Mouse (Mus musculus): ENCODE data around the gene Zfp628.
"Not testable (repeated sequence)": the region's sequence is repeated elsewhere in the genome, so short reads cannot be mapped to it uniquely, and the experiment has no call there.

Zfp628 gene

DNA sequence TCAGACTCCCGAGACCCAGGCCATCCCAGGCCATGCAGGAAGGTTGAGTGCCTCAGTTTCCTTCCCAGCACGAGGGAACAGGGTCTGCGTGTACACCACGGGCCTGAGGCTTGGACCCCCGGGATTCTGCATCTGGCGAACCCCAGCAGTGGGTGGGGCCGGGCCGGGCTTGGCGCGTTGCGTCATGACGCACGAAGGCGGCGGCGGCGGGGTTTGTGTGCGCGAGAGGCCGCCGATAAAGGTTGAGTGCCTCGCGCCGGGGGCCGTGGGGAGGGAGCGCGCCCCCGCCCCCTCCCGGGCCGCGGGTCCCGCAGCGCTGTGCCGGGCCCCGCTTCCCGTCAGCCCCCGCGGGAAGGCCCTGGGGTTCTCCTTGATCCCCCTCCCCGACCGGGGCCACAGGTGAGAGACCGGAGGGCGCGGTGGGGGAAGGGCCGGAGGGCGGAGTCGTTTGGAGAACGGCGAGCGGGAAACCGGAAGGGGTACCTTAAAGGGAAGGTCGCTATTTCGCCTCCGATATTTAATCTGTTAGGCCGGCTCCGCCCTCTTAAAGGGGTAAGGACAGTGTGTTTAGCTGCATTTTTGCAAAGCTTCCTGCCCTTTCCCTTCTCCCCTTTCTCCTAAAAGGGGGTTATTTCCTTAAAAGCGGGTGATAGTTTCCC lies at the start of gene Zfp628:
Zfp628 (plus strand) TSS at position 211 of the 659 bp plus-strand sequence.
- peak; percentile 91 for DNase-seq (ENCODE audit: low read depth, low spot score)

DNA sequence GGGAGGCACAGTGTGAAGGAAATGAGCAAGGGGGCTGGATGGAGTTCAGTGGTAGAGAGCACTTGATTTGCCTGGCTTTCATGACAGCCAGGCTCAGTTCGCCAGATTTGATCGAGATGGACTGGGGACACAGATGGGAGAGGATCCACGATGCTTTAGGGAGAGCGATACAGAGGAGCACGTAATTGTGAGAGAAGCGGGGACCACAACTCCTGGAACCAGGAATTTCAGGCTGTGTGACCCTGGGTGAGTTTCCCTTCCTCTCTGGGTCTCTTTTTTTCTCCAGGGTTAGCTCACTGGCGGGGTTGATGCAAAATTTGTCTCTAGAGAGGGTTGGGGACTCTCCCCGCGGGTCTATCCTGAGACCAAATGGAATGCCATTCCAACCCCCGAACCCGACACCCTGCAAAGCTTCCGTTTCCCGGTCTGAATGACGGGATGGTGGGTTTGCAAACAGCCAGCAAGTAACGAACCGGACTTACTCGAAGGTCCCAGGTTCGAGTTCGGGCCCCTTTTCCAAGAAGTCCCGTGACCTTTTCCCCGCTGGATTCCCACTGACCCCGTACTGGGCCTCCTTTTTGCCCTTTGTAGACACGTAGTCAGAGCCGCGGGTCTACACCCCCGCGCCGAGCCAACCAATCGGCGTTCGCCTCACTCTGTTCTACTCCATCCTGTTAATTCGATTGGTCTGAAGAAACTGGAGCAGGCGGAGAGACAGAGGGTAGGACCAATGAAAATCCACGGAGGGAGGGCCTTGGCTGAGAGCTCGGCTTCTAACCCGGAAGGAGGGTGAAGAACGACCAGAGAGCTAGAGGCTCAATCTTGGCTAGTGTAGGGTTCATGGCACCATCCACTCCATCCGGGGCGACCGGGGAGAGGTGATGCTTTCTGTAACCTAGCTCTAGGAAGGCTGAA lies 49.2 kb upstream of the Zfp628 start:
- peak; percentile 94 for DNase-seq (ENCODE audit: low read depth, low spot score)

DNA sequence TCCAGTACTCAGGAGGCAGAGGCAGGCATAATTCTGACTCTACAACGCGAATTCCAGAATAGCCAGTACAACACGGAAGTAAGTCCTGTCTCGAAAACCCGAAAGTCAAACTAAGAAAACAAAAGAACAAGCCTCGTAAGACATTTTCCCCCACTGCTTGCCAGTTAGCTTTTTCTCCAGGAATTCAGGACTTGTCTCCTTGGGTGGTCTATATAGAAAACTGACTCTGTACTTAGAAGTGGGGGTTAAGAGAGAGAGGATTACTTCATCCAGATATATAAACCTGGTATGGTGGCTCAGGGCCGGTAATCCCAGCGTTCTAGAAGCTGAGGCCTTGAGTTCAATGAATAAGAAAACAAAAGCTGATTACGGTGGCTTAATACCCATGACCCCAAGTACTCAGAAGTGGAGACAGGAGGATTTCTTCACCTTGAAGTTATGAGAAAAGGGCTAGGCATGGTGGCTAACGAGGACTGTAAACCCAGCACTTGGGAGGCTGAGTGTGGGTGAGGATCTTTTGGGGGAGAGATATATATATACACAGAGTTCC lies 48.3 kb upstream of the Zfp628 start:
- peak; percentile 16 for DNase-seq (ENCODE audit: low read depth, low spot score)

DNA sequence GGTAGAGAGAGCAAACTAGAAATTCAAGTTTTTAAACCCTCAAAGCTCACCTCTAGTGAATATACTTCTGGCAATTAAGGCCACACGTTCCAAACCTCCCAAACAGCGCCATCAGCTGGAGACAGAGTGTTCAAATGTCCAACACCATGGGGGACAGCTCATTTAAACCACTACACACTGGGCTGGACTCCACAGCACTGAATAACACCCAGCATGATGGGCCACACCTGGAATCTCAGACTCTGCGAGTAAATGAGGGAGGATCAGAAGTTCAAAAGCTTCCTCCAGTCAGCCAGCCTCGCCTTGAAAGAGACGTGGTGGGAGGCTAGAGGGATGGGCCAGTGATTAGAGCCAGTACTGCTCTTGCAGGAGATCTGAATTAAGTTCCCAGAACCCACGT lies 44.9 kb upstream of the Zfp628 start, which contains the start of gene Isoc2b:
Isoc2b (minus strand) TSS at position 126 of the 400 bp plus-strand sequence.
- no peak for DNase-seq (ENCODE audit: low read depth, low spot score)

DNA sequence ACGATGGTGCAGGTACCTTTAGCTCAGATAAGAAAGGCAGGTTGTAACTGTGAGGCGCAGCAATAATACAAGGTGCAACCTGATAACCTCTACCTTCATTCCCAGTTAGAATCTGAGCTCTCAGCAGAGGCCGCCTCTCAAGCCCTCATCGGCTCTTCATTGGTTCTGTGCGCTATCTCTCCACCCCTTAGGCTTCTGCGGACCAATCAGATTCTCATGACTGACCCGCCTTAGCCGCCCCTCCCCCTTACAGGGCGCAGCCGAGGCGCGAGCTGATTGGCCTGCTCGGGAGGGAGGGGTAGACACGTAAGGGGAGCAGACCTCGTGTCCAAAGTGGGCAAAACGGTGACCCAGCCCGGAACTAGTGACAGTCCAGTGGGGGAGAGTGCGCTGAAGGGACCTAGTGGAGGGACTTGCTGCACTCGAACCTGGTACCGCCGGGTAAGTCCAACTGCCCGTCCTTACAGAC lies 38.2 kb upstream of the Zfp628 start, which contains the start of gene Isoc2a:
Isoc2a (plus strand) TSS at position 401 of the 469 bp plus-strand sequence.
- peak; percentile 92 for DNase-seq (ENCODE audit: low read depth, low spot score)

DNA sequence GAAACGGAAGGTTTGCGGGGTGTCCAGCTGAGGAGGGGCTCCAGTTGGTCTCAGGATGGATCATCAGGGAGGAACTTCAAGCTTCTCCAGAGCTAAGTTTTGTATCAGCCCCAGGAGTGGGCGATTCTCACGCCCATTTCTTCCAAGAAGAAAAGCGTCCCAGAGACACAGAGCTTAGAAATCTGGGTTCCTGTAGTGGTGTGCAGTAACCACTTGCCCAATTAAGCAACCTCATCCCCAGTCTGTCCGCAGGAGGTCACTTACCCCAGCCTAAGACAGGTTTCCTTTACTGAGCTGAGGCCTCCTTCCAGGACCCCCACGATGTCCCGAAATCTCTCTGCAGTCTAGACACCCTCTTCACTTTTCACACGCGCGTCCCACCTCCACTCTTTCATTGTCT lies 37.8 kb upstream of the Zfp628 start:
- no peak for DNase-seq (ENCODE audit: low read depth, low spot score)

DNA sequence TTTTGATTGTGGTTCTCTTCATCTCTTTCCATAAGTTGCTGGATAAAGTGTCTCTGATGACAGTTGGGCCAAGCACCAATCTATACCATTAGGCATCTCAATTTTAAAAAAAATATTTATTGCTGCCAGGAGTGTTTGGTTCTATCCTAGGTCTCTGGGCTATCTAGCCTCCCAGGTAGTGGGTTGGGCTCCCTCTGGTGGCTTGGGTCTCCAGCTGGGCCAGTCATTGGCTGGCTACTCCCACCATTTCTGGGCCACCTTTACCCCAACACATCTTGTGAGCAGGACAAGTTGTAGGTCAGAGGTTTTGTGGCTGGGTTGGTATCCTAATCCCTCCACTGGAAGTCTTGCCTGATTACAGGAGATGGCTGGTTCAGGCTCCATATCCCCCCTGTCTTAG lies 36.8 kb upstream of the Zfp628 start:
- DNase-seq (ENCODE audit: low read depth, low spot score) = peak; percentile 34

DNA sequence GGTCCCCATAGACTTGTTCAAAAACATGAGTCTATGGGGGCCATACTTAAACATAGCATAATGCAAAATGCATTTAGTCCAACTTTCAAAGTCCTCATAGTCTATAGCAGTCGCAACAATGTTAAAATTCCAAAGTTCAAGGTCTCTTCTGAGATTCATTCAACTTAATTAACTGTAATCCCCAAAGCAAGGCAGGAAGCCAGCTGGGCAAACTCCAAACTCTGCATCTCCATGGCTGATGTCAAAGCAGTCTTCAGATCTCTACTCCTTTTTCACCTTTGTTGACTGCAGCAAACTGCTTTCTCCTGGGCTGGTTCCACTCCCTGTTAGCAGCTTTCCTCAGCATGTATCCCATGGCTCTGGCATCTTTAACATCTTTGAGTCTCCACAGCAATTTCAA lies 36.0 kb upstream of the Zfp628 start:
- not testable (repeated sequence) for DNase-seq (ENCODE audit: low read depth, low spot score)

DNA sequence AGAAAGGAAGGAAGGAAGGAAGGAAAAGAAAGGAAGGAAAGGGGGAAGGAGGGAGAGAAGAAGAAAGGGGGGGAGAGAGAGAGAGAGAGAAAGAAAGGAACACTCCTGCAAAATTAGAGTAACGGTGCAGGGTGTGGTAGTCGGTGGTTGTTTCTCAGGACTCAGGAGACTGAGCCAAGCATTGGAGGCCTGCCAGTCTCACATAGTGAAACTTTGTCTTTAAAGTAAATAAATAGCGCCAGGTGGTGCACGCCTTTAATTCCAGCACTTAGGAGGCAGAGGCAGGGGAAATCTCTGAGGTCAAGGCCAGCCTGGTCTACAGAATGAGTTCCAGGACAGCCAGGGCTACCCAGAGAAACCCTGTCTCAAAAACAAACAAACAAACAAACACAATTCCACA lies 28.3 kb upstream of the Zfp628 start:
- peak; percentile 35 for DNase-seq (ENCODE audit: low read depth, low spot score)

DNA sequence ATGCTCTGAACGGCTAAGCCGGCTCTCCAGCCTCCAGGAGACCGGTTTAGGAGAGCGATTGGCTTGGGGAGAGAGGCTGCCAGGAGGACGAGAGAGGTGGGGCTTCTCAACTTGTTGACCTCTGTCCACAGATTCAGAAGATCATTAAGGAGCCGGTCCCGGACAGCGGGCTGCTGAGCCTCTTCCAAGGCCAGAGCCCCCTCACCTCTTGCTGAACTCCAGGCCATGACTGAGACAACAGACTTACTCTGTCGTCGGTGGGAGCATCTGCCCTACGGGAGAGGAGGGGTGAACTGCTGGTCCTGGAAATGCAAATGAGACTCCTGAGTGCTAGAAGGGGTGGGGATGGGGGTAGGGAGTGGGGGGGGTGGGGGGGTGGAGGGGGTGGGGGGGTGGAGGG lies 19.8 kb upstream of the Zfp628 start:
- no peak for DNase-seq (ENCODE audit: low read depth, low spot score)

DNA sequence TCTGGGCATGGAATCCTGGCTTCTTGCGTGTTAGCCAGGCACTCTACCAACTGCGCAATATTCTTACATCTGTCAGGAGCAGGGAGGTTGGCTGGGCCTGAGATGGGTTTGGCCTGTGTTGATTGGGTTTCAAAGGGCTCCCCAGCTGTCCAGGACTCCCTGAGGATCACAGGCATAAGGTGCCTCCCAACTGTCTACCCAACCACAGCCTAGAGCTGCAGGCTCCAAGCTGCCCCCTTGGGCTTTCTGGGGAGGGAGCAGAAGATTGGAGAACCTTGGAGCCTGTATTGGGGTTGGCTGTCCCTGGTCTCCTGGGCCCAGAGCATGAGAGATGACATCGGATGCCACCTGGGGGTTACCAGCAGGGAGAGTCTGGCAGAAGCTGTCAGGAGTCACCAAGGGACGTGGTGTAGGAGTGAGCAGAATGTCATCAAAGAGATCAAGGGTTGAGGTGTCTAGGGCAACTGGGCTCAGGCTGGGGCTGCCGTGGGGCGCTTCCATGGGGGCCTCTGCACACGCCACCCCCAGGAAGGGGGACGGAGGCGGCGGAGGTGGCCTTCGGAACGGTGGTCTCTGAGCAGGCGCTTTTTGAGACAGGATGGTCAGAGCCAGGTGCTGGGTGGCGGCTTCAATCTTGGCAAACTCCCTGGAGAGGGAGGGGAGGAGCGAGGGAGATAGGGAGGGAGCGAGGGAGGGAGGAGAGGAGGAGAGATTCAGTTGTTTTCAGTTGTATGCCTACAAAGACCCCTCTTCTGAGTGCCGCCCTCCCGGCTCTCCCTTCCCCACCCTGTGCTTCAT lies 16.0 kb upstream of the Zfp628 start:
- DNase-seq (ENCODE audit: low read depth, low spot score) = no peak

DNA sequence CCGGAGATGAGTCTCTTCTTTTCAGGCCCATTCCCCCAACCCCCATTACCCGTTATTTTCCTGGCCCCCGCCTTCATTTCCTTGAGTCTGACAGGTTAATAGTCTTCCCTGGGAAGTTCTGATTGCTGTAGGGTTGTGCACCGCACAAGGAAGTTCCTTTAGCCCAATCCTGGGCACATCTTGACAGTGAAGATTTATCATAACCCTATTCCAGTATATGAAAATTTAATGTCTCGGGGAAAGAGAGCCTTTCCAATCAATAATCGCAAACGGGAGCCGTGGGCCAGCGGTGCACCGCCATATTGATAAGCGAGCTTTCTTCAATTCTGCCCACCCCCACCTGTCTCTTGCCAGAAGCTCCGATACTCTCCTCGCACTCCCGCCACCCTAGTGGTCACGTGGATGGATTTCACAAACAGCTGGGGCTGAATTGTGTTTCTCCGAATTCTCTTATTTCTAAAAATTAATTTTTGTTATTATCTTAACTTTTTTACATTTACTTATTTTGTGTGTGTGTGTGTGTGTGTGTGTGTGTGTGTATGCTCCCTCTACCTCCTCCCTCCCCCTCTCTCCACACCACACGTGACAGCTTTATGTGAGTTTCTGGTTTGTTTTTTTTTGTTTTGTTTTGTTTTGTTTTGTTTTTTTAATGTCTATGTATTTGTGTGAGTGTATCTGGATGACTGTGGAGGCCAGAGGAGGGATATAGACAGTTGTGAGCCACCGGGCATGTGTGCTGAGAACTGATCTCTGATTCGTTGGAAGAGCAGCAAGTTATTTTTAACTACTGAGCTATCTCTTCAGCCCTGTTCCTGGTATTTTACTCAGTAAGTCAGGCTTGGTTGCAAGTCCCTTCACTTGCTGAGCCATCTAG lies 15.1 kb upstream of the Zfp628 start:
- no peak for DNase-seq (ENCODE audit: low read depth, low spot score)

DNA sequence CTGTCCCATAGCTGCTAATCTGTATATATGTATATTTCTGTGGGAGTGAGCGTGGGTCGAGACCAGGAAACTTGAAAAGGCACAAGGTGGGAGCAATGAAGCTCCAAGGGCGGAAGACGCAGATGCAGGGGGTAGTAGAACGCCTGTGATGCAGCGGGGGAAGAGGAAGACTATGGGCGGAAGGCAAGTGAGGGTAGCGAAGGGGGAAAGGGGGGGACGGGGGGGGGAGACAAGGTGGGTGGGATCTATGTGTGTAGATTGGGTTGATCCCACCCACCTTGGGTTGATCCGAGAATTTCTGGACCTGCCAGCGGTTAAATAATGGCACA lies 14.5 kb upstream of the Zfp628 start:
- no peak for DNase-seq (ENCODE audit: low read depth, low spot score)

DNA sequence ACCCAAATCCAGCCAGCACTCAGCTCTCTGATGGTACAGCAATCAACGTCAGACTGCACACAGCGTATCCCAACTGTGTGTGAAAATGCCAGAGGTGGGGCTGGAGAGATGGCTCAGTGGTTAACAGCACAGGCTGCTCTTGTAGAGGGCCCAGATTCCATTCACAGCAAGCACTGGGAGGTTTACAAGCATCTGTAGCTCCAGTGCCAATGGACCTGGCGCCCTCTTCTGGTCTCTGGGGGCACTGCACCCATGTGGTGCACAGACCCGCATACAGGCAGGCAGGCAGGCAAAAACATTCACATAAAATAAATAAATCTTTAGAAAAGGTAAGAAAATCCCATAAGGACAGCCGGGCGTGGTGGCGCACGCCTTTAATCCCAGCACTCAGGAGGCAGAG lies 13.8 kb upstream of the Zfp628 start:
- DNase-seq (ENCODE audit: low read depth, low spot score) = no peak

DNA sequence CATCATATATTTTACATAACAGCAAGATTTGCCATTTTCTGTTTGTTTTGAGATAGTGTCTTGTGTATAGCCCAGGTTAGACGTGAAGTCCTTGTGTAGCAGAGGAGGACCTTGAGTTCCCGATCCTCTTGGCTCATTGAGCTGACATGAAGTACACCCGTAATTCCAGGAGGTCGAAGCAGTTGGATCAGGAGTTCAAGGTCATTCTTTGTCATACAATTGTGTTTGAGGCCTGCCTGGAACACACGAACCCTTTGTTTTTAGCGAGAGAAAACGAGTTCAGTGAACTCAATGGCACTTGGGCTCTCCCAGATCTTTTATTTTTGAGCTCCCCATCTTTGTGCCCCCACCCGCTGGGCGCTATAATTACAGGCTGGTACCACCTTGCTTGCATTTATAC lies 12.6 kb upstream of the Zfp628 start:
- no peak for DNase-seq (ENCODE audit: low read depth, low spot score)

DNA sequence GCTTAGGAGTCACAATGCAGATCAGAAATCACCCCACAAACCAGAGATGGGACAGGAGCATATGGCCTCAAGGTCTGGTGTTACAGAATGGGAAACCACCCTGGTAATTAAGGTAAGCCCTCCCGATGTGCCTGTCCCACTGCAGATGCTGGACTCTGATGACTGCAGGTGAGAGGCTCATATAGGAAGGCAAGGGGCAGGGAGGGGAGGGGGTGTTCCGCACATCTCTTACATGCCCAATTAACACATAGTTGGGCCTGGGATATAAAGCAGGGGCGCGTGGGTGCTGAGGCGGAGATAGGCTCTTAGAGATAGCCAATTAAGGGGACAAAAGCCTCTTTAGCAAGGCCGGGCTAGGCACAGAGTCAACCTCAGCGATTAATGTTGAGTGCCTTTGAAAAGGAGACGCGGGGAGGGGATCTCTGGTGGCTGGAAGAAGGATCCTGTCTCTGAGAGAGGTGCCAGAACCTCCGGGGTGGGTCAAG lies 8.5 kb upstream of the Zfp628 start, which contains the start of gene Gm36210:
Gm36210 (minus strand) TSS at position 51 of the 485 bp plus-strand sequence.
- no peak for DNase-seq (ENCODE audit: low read depth, low spot score)

DNA sequence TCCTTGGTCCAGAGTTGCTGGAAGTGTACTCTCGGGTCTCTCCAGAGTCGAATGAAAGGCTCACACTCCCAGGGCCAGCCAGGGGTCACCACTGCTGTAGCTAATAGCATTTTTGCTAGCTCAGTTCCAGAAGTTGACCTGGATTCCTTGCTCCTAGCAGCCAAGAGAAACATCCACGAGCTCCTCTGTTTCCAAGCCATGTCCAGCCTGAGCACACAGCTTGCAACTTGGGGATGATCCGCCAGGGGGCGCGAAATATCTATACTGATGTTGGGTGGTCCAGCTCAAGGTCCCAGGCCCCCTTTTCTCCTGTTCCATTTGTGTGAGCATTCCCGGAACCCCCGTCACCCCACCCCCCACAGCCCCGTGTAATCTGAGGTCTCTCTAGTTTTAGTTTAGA lies 3.5 kb upstream of the Zfp628 start:
- DNase-seq (ENCODE audit: low read depth, low spot score) = peak; percentile 50

DNA sequence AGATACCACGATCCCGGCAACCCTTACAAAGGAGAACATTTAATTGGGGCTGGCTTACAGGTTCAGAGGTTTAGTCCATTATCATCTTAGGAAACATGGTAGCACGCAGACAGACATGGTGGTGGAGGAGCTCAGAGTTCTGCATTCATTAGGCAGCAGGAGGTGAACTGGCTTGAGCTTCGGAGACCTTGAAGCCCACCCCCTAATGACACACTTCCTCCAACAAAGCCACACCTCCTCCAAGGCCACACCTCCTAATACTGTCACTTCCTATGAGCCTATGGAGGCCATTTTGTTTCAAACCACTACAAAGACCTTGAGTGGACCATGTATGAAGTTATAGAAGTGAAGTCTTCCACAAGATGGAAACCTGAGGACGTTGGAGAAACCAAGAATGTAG lies 2.8 kb upstream of the Zfp628 start:
- DNase-seq (ENCODE audit: low read depth, low spot score) = peak; percentile 58

DNA sequence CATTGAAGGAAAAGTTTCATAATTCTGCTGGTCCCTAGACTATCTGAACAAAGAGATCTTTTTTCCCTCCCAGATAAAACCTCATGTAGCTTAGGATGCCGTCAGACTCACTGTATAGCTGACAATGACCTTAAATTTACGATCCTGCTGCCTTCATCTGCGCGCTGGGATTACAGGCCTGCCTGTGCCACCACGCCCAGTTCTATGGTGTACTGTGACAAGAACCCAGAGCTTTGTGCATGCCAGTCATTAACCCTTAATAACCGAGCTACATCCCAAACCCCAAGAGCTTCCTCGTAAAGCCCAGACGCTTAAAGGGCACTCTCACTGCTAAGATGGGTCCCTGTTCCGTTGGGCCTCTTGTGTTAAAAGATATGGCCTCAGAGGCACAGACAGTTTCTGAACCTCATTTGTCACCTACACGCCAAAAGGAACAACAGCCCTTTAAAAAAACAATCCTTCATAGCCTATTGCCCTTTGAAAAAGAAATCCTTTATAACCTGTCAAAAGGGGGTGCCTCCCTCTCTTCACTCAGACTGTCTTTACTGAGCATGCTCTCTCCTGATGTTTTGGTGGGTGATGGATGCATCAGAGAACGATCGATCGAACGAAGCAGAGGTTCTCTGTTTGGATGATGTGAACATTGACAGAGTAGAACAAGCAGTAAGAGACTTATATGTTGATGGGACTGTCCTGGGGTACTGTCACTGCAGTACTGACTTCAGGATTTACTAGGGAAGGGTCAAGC lies 826 bp downstream of the Zfp628 start:
- peak; percentile 59 for DNase-seq (ENCODE audit: low read depth, low spot score)

DNA sequence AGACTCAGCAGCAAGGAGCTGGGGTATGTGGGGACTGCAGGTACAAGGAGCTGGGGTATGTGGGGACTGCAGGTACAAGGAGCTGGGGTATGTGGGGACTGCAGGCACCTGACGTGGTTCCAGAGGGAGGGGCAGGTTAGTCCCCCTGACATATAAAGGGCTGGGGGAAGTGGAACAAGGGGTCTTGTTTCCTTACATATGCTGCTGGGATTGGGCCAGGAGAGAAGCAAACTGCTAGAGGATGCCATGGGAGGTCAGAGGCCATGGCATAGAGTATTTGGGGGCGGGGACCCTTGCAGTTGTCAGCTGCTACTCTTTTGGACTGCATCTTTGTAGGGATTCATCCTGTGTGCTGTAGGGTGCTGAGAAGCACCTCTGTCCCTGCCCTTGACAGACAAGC lies 2.5 kb downstream of the Zfp628 start:
- DNase-seq (ENCODE audit: low read depth, low spot score) = no peak

Data from 3T3-L1 (cell line).